Mouse (Mus musculus) fat pad, adult 2 months (tissue): Measurements from ENCODE around the gene 4930412O13Rik.

Experiments
- DNase-seq: peaks from one replicate; pipeline ENCODE4 v3.0.0-alpha.2; 2011; ENCODE audit warnings: low read depth, low spot score; ENCODE audit errors: extremely low read depth

The 4930412O13Rik gene

DNA sequence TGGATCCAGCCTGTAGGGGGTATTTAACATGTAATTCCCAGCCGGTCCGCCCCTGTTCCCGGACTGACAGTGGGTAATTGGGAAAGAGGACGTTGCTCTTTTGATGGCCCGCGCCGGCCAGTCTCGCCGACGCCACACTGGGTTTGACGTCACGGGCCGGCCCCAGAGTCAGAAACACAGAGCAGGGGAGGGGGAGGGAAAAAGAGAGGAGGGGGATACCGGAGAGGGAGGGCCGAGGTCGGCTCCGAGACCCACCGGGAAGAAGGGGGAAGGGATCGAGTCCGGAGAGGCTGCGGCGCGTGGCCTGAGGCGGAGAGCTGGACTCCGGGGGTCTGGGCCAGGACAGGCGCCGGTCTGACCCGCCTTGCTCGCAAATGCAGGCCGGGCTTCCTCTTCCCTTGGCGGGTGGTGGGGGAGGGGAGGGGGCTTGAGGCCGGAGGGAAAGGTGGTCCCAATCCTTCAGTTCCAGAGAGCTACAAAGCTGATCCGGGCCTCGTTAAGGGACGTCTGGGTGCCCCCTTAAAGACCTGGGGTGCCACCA, at the start of gene 4930412O13Rik:
TSS of gene 4930412O13Rik (plus strand) at position 202 of the 541 bp plus-strand sequence.
- no peak for DNase-seq

DNA sequence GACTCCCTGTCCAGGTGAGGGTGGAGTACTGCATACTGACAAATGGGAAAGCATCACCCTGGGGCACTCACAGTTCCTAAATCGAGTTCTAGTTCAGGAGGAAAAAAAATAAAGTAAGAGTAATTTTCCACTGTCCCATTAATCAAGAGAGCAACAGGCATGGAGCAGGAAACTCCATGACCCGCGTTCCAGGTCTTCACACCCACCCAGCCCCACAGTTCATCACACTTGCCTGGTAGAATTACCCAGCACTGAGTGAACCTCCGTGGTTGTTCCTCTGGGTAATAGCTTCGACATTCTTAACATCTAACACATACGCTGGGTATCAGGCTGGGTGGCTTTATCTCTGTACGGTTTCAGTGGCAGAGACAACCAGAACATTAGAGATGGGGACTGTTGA, 47.3 kb upstream of the 4930412O13Rik start:
- no peak for DNase-seq

DNA sequence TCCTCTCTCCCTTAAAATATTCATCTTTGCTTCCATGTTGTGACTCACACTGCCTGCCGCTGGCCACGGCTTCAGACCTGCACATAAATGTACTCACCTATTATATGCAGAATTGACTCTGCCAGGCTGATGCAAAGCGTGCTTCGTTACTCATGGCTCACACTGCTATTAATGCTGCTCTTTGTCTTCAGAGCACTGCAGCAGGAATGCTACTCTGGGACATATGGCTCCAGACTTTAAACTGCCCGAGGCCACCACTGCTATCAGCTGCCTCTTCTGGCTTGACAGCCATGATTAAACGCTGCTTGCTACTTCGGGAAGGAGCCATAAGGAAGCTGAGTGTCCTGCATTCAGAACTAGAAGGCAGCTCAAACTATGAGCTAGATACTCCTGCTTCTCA, 45.9 kb upstream of the 4930412O13Rik start:
- DNase-seq = no peak

DNA sequence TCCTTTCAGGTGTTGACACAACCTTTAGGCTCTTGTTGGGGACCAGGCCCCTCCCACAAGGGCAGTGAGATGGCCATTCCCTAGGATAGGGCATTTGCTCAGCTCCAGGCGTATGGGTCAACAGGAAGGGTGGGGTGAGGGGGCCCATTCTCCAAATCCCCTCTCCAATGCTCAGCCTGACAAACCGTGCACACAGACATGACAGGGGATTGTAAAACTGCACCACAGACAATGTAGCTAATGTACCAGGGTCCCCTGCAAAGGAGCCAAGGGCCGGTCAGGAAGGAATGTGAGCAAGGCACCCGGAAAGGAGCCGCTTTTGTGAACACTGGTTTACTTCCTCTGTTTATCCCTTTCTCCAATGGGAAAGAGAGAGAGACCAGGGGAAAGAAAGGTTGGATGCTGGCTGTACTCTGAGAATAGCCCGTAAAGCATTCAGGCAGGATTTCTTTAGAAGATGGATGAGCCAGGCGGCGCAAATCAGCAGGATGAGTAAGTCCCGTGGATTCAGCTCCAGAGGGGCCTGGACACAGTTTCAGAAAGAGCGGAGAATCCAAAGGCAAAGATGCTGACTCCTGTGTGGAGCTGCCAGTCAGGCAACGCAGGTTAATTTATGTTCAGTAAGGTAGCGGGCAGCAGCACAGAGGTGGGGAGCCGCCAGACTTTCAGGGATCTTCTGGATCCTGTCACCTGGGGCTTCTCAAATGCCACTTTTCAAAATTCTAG, 28.0 kb upstream of the 4930412O13Rik start:
- DNase-seq = no peak

DNA sequence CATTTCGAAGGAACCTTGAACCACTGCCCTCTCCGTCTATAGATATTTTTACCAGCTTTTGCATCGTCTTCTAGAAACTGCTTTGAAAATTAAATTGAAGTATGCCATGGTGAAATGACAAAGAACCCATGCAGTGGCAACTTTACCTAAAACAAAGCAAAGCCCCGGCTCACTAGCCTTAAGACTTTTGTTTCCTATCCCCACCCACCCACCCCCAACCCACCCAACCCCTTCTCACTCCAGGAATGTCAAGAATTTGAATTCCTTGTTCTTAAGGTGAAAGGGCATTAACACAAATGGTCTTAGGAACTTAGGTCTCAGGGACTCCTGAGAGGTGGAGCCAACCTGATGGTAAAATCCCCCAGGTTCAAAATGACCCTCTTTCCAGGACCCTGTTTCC, 25.2 kb upstream of the 4930412O13Rik start:
- no peak for DNase-seq

DNA sequence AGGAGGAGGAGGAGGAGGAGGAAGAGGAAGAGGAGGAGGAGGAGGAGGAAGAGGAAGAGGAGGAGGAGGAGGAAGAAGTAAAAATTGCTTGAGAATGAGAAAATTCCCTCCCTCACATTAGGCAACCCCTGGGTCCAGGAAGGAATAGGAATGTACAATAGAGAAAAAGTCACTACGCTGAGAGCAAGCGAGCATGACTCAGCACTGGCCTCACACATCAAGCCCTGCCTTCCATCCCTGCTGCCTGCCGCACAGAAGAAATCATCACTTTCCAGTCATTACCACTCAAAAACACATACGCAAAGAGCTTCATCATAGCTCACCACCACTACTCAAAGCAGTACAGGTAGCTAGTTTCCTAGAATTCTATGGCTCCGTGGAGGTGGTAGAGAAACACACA, 20.4 kb upstream of the 4930412O13Rik start:
- DNase-seq = no peak

DNA sequence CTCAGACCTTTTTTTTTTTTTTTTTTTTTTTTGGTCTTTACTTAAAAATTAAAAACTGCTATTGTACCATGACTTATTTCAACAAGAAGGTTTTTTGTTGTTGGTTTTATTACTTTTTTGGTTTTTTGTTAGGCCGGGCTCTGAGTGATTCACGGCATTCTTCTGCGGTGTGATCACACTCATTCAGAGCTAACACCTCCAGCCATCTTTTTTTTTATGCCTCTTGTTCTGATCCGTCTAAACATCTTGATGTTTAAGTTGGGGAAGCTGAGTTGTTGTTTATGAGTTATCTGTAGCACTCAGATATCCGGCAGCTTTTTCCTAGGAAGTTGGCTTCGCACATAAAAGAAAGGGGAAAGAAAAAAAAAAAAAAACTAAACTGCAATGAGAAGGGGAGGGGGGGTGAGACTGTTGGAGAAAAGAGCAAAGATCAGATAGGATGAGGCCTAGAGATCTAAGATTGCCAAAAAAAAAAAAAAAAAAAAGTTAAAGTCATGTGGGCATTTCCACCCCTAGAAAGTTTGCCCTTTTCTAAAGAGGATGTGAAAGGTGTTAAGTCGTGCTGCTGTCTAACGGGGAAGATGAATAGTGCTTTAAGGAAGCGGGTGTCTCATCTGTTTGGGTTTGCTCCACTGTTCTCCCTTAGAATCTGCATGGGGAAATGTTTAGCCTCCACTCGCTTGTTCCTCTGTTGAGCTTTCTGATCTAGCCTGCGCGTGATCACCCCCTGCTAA, 13.8 kb upstream of the 4930412O13Rik start:
- no peak for DNase-seq

DNA sequence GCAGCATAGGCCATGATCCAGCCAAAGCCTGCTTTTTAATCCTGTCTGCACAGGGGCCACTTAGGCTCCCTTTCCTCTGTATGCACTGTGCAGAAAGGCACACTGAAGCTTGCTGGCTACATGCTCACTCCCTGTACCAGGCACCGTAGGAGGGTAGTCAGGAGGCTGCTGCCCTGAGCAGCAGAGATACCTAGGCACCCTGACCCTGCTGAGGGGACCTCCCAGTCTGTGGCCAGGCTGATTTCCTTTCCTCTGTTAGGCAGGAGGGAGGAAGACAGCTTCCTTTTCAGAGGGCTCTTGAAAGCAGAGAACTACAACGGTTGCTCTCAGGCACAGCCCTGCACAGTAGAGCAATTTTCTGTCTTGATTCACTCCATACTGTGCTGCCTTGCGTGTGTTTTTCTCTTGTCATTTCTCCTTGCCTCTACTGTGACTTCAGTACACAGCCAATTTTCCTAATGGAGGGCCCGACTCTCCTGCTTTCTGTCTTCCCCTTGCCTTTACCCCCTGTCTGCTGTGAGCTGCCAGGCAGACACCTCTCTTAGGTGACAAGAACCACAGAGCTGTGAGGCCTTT, 9.8 kb upstream of the 4930412O13Rik start:
- no peak for DNase-seq

DNA sequence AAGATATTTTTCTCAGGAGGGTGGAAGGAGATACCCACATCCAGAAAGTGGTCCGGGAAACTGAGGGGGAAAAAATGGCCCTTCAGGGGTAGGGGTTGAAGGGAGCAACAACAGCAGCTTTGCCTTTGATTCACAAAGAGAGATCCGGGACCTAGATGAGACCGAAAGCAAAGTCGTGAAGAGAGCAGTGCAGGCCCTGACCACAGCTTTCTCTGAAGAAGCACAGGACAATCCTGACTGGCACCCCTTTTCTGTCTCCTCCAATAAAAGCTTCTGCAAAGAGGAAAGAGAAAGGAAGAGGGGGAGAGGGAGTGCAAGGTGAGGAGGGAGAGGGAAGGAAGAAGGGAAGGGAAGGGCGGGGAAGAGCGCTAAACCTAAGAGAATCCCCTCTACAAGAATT, 9.3 kb upstream of the 4930412O13Rik start:
- no peak for DNase-seq

DNA sequence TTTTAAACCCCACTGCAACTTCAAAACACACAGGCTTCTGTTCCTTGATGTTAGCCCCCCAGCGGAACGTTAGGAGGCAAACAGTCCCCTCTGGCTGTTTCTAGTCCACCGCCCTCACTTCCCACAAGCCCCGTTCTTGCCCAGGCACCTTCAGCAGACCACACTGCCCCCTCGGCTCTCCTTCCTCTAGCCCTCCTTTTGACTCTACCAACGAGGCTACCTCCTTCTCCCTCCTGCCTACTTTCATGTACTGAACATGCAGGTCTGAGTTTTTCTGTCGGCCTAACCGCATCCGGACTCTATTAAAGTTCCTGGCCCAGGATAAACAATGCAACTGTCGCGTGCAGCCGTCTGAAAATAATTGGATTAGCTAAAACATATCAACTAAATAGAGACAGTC, 8.4 kb upstream of the 4930412O13Rik start:
- DNase-seq = no peak

DNA sequence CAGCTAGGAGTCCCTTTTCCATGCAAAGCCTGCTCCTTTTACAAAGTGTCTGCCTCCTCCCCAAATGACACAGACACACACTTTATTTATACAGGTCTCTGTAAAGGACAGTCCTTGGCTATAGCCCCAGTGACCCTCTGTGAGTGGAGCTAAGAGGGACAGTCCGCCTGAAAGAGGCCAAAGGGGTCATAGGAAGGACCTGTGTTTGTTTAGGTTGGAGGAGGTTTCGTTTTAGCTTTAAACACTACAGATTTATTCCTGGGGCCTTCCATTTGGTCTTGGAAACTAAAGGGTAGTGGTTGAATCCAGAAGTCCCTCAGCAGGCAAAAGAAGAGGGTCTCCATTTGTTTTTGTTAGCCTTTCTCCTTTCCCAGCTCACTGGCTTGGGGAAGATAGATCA, 7.3 kb upstream of the 4930412O13Rik start:
- no peak for DNase-seq

DNA sequence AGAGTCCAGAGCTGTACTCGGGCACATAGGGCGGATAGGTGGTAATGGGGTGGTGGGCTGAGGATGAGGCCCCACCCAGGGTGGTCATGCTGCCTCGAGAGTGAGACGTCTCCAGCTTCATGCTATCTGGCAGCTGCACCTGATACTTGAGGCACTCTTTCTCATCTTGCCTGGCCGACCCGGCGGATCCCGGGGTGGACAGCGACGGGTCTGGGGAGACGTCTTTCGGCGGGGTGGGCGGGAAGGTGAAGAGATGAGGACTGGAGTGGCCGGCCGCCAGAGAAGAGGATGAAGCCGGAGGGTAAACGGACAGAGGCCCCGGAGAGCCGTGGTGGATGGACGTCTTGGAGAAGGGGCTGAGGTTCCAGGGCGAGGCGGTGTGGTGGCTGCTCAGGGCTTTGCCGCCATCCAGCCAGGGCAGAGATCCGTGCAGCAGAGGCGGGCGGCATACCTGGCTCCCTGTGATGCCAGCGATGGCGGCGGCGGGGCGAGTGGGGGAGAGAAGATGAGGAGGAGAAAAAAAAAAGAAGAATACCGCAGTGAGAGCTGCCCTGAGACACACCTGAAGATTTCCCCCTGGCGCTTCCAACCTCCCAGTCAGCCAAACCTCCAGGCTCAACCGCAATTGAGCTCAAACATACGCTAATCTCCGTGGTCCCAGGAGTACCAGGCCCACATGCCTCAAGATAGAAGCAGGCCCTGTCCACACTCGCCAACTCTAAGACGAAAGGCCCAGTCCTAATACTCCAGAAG, 6.4 kb upstream of the 4930412O13Rik start:
- no peak for DNase-seq

DNA sequence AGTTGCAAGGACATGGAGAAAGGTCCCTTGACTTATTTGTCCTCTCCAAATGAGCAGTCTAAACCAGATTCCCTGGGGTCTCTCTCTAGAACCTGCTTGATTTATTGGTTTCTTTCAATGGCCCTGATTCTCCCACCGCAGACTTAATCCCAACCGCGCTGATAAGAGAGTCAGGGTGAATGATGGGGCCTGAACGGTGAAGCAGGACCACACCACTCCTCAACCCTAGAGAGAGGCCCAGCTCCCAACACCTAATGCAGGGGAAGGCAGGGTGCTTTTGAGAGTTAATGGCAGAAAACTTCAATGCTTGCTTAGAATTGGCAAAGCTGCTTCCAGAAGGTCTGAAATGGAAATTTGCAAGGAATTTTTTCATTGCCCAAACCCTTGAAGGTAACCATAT, 5.8 kb upstream of the 4930412O13Rik start:
- no peak for DNase-seq

DNA sequence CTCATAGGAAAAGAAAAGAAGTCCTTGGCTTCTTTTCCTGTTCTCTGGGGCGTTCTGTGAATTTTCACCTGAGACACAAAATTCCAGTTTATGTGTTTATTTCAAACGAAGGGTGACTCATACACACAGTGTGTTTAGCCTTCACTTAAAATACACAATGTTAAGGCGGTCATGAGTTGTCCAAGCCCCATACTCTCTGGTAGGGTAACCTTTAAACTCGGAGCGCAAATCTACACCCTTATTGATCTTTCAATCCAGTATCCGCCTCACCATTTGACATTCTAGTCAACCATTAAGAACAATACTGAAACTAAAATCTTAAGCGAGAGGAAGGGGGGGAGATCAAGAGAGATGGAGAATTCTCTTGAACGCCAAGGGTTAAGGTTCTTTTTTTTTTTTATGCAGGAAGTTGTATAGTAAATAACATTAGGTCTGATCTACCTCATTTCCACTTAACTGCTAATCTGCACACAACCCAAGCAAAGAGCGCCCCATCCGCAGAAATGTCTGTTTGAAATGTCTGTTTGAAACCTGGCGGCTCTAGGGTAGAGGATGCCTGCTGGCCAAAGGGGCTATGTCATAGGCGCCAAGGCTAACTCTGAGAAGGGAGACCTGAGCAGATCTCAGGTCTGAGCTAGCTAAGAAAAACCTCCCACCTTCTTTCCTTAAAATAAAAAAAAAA, 5.2 kb upstream of the 4930412O13Rik start:
- DNase-seq = no peak

DNA sequence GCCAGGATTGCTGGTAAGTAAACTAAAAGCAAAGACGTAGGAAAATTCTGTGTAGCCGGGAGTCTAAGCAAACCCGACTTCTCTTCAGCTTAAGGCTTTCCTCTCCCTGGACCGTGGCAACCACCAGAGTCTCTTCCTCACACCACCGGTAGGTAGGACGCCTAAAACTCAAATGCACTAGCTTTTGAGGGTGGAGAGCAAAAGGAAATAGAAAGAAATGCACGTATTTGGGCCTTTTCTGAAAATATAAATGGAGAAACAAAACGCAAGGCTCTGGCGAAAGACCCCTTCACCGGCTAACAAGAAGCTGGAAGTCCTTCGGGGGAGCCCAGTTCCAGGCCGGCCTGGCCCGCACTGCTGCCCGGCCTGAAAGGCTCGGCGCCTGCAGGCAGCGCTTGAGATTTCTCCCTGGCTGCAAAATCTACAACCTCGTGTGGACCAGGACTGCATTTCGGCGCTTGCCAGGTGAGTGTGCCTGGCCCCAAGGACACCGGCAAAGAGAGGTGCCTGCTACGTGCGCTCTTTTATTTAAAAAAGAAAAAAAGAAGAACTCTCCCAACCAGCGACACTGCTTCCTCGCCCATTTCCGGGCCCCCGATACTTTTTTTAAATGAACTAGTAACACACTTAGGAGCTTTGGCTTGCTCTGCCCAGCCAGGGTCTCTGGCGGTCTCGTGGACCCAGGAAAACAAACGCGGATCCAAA, 4.3 kb upstream of the 4930412O13Rik start:
- no peak for DNase-seq

DNA sequence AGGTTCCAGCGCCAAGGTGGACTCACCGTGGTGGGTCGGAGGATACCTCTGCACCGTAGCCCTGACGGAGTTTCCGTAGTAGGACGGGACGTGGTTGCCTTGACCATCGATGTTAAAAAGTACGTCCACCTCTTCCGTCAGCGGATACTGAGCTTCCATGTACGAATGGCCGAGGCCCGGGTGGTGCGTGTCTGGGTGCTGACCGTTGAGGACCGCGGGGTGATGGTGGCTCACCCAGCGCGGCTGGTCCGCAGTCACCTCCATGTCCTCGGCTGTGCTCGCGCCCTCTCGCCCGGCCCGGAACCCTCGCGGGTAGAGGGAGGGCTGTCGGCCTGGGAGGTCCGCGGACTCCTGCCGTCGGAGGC, 3.7 kb upstream of the 4930412O13Rik start:
- DNase-seq = no peak

DNA sequence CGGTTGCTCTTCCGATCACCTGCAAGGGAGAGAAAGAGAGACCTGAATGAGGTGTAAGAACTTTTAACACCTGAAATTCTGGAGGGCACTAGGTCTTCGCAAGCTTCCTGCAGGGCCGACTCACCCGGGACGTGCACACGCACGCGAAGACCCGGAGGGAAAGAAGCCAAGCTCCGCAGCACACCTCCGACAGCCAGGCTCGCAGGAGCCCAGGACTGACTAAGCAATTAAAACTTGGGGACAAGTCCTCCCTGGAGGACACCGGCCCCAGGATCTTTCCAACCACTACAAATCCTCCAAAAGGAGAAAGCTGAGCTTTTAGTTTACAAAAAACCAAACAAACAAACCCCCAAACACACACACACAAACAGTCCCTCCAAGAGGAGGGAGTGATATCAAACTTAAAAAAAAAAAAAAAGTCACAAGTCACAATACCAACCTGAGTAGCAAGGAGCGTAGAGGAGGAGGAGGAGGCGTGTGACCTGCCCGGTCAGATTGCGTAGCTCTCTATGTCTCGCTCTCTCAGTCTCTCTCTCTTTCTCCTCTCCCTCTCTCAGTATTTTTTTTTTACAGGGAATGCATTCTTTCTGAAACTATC, 3.0 kb upstream of the 4930412O13Rik start:
- DNase-seq = peak; percentile 57

DNA sequence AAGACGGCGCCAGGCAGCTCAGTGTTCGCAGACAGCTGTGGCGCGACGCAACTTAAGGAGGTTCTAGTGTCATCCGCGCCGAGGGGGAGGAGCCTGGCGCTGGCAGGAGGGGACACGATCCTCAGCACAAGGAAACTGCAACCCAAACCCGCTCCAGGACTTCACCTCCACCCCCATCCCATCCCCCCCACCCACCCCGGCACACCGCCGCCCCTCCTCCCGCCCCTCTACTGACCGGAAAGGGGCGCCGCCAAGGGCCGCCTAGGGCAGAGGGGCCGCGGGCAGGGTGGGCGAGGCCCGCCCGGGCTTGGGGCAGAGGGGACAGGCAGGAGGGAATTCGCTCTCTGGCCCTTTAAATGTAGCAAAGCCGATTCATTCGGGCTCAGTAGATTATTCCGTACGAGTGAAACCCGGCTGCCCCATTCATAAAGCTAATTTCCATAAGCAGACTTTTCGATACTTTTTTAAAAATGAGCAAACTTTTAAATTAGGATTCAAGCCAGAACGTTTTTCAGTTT, 2.4 kb upstream of the 4930412O13Rik start:
- no peak for DNase-seq

DNA sequence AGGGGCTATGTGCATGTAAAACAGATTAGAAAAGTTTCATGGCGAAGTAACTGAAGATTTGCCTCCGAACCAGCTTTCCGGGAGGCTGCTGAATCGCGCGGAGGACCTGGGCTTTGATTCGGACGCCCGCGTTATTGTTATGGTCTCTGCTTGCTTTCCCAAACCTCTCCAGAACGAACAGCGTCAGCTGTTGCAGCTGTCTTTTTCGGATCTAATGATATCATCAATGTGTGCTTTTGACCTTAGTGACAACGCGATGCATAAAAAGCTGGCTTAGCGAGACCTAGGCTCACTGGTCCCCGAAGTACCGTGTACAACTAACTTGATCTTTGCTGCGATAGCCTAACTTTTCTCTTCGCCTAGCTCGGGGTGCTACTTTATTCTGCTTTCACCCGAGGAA, 2.0 kb upstream of the 4930412O13Rik start:
- DNase-seq = no peak

DNA sequence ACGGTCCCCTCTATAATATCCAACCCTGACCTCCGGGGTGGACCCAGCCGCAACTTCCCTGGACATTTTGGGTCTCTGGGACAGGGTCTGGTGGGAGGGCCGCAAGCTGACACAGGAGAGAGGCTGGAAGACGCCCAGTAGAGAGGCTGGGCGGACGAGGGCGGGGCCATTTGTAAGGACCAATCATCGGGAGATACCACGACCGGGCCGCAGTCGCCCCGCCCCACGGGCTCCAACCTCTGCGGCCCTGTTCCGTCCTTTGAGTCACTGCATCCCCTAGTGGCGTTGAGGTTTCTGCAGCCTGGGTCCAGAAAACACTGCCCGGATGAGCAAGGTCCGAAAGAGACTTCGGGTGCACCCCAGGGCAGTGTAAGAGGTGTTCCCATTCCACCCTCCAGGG, 1.6 kb upstream of the 4930412O13Rik start:
- DNase-seq = peak; percentile 61
